Mouse (Mus musculus) gastrocnemius, postnatal 36 days (tissue): Measurements from ENCODE around the gene Nxpe5. TPM values are rescaled to one million over a fixed set of nuclear protein-coding genes. Genes with fewer than 3 reads are reported as not detected.
"Not testable (repeated sequence)": the region's sequence is repeated elsewhere in the genome, so short reads cannot be mapped to it uniquely, and the experiment has no call there.

Experiments
- DNase-seq, 2 experiments: peaks; one replicate each; pipeline ENCODE4 v3.0.0; 2022
- intact Hi-C: fragments of 180-260 bp; cut with DNase I; formaldehyde crosslinking; loops from one replicate; pipeline ENCODE4 v1.15.1; 2025
- long read RNA-seq, 2 experiments: library from polyadenylated mRNA; stranded (forward); transcript quantifications; one replicate each; pipeline ENCODE4 v2.0.0; 2021
- total RNA-seq, 2 experiments: library from RNA; stranded (reverse); gene quantifications; 2 replicates each; pipeline ENCODE4 v1.2.3; 2021

The Nxpe5 gene
- total RNA-seq: under 1 TPM; 0.10 to 0.35 TPM
- long read RNA-seq, experiment 1: 0 reads
- long read RNA-seq, experiment 2: 0 reads

- intact Hi-C loops: no loop called here
- no peak for DNase-seq
Measured at GRCm38 (mm10) chr5:138225700-138226099, at the start of gene Nxpe5. Gene Nxpe5 (plus strand): TSS chr5:138225898.

DNA sequence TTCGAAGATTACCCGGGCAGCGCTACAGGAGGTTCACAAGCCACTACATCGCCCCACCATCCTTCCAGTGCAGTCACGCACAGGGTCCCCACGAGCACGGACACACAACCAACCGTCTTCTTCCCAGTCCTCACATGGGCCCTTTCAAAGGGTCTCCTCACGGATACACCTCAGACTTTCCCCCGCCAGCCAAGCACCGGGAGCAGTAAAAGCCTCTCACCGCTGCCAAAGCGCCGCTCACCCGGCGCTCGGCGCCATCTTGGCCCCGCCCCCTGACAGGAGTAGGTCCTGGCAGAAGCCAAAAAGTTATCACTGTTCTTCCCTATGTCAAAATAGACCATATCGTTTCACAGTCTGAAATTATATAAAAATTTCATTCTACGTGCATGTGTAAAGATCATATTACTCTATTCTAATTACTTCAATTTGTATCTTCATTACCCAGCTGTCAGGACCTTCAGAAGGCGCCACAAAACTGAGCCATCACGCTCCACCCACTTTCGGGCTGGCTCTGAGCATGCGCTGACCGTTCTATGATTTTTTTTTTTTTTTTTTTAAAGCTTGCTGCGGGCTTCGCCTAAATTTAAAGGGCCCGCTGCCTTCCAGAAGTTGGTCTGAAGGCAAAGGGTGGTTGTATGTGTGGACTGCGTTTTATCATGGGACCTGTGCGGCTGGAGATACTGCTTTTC lies 38.6 kb upstream of the Nxpe5 start, which contains the start of the genes Taf6 and Cnpy4:
Taf6 (minus strand) TSS at position 502 of the 689 bp plus-strand sequence.
Cnpy4 (plus strand) TSS at position 536 of the 689 bp plus-strand sequence.
- peak; percentile 73 to 74 for DNase-seq
- intact Hi-C loops: no loop called here

- intact Hi-C loops: no loop called here
- peak in 1 of 2 experiments; percentile 50 for DNase-seq
Measured at GRCm38 (mm10) chr5:138187661-138188306, 37.9 kb upstream of the Nxpe5 start.

GRCm38 (mm10) chr5:138193771-138194727 lies 31.6 kb upstream of the Nxpe5 start, which contains the start of gene Mblac1:
Gene Mblac1 (plus strand): TSS chr5:138194314.
- DNase-seq: peak; percentile 72 to 79
- intact Hi-C loops: no loop called here

DNA sequence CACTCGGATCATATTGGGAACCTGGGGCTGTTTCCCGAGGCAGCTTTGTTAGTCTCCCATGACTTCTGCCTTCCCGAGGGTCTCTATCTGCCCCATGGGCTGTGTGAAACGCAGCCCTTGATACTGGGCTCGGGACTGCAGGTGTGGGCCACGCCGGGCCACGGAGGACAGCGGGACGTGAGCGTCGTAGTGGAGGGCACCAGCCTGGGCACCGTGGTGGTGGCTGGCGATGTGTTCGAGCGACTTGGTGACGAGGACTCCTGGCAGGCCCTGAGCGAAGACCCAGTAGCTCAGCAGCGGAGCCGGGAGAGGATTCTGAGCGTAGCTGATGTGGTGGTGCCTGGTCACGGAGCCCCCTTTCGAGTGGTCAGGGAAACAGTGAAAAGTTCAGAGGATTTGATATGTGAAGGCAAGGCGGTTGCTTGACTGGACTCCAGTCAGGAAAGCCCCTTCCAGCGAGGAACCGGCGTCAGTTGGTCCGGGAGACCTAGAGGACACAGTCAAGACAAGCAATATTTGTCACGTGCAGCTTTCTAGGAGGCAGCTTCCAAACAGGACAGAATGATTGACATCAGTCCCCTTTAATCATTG lies 30.8 kb upstream of the Nxpe5 start:
- no peak for DNase-seq
- intact Hi-C loops: no loop called here

GRCm38 (mm10) chr5:138195463-138195862 lies 30.2 kb upstream of the Nxpe5 start:
- intact Hi-C loops: no loop called here
- DNase-seq: no peak

DNA sequence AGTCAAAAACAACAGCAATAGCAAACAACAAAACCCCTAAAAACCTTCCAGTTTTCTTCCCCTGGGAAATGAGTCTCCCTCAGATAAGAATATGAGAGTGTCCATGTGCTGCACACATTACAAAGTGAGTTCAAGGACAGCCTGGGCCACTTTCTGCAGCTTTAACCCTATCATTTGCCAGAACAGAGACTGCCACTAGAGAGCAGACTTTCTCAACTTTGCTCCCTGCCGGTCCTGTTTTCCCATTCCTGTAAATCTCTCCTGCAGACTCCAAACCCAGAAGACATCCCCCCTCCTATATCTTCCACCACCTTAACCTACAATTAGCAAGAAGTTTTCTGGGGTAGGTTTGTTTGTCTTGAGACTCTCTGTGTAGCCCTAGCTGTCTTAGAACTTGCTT lies 26.1 kb upstream of the Nxpe5 start:
- no peak for DNase-seq
- intact Hi-C loops: no loop called here

- no peak for DNase-seq
- intact Hi-C loops: no loop called here
Measured at GRCm38 (mm10) chr5:138202086-138202485, 23.6 kb upstream of the Nxpe5 start.

DNA sequence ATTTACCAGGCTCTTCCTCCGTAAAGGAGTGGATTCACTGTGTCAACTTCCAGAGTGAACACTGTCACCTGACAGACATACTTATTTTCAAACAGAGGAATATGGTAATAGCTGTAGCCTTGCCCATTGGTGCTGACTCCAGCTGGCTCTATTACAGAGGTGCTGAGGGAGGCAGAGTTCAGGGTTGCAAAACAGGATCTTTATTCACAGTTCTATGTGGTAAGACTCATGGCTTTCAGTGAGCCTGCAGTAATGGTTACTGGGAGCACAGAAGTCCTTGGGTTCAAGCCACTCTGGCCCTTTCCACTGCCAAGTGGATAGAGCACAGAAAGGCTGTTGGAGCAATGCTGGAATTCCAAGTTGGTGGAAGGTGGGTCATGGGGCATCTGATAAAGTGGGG lies 18.4 kb upstream of the Nxpe5 start:
- intact Hi-C loops: no loop called here
- DNase-seq: no peak

DNA sequence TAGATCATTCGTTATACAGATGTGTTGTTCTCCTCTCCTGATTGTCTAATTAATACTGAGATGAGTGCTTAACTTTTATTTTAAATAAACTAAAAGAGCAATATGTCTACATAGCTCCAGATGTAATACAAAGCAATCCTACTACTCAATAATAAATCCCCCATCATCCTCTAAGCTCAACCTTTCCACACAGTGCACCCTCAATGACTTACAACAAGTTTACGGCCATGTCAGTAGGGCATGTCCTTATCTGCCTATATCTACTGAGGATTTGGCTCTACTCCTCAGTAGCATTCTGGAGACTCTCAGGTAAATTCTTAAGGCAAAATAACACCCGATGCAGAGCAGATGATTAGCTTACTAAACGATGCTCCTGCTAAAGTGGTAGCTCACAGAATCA lies 17.8 kb upstream of the Nxpe5 start:
- intact Hi-C loops: no loop called here
- DNase-seq: no peak

GRCm38 (mm10) chr5:138216632-138217031 lies 9.1 kb upstream of the Nxpe5 start:
- DNase-seq, intact Hi-C loops: not testable (repeated sequence)

GRCm38 (mm10) chr5:138219864-138220263 lies 5.8 kb upstream of the Nxpe5 start:
- intact Hi-C loops: no loop called here

GRCm38 (mm10) chr5:138222111-138222510 lies 3.6 kb upstream of the Nxpe5 start:
- intact Hi-C loops: no loop called here
- peak; percentile 69 to 76 for DNase-seq

More at GRCm38 (mm10) chr5:138219864-138220263, 5.8 kb upstream of the Nxpe5 start:
- no peak for DNase-seq

GRCm38 (mm10) chr5:138223287-138223686 lies 2.4 kb upstream of the Nxpe5 start:
- intact Hi-C loops: no loop called here
- no peak for DNase-seq

DNA sequence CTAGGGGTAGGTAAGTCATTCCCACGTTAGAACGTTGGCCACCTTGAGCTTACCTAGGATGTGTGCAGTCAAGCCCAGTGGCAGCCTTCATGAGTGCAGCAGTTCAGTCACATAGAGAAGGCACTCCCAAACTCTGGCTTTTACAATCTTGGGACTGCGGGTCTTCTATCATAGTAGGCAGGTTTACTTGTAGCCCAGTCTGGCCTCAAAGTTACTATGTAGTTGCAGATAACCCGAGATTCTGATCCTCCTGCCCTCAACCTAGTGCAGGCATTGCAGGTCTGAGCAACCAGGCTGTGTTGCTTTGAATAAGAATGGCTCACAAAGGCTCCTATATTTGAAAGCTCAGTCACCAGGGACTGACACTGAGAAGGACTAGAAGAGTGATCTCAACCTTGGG lies 793 bp downstream of the Nxpe5 start:
- DNase-seq: no peak
- intact Hi-C loops: no loop called here

DNA sequence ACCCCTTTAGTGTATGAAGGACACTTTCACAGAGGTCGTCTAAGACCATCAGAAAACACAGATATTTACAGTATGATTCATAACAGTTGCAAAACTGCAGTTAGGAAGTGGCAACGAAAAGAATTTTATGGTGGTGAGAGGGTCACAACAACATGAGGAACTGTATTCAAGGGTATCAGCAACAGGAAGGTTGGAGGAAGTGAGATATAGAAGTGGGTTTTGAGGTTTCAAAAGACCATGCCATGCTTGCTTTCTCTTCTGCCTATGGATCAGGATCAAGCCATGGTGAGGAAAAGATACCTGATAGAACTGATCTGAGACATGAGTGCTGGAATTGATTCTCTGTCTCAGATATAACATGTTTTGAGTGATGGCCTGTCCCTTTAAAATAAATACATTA lies 1.7 kb downstream of the Nxpe5 start:
- intact Hi-C loops: no loop called here
- DNase-seq: no peak

- intact Hi-C loops: no loop called here
- DNase-seq: no peak
Measured at GRCm38 (mm10) chr5:138228026-138228425, 2.3 kb downstream of the Nxpe5 start.

- intact Hi-C loops: no loop called here
- no peak for DNase-seq
Measured at GRCm38 (mm10) chr5:138229511-138229910, 3.8 kb downstream of the Nxpe5 start.

- intact Hi-C loops: no loop called here
- no peak for DNase-seq
Measured at GRCm38 (mm10) chr5:138233778-138234177, 8.1 kb downstream of the Nxpe5 start.

DNA sequence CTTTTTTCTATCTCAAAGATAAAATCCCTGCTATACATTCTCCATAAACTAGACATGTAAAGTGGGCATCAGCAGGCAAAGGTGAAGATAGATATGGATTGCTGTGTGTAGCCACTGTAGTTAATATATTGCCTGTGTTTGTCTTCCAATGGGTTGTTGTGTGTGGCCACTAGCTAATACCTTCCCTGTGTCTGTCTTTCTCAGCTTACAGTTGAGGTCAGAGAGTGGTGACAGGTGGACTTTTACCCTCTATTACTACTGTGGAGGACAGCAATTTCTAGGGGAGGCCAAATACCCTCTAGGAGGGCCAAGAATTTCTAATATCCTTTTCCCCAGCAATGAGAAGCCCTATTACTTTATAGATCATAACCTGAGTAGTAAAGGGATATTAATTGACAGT lies 8.5 kb downstream of the Nxpe5 start:
- no peak for DNase-seq
- intact Hi-C loops: no loop called here
